Mouse (Mus musculus): ENCODE measurements around the gene Hist1h3i. TPM values are rescaled to one million over a fixed set of nuclear protein-coding genes. Genes with fewer than 3 reads are reported as not detected.
"Not testable (repeated sequence)": the region's sequence is repeated elsewhere in the genome, so short reads cannot be mapped to it uniquely, and the experiment has no call there.

Gene Hist1h3i
- polyA plus RNA-seq, 1 experiment from 2014 or later = 39.6 TPM

GRCm38 (mm10) chr13:21753524-21754285 lies 29.5 kb downstream of the Hist1h3i start, which contains the start of the genes Hist1h2ak and Hist1h2bn:
Gene Hist1h2ak (minus strand): TSS chr13:21753827.
Gene Hist1h2bn (plus strand): TSS chr13:21754123.
- H3K4me3 ChIP-seq (ENCODE audit: low read depth, low read length) = peak within 1 kb of the TSS; percentile 42
- H3K4me1 ChIP-seq (replicated peaks; ENCODE audit: control insufficient read depth, insufficient read depth, low read length); H3K36me3 ChIP-seq (ENCODE audit: control insufficient read depth, insufficient read depth); H3K9me3 ChIP-seq (ENCODE audit: control insufficient read depth); H3K27me3 ChIP-seq (replicated peaks; ENCODE audit: control insufficient read depth, insufficient read depth, low read length): not testable (repeated sequence)
- H3K4me2 ChIP-seq (replicated peaks; ENCODE audit: low read depth) = peak within 1 kb of the TSS; percentile 75
- H3K27ac ChIP-seq (ENCODE audit: low read depth, low read length) = peak within 1 kb of the TSS; percentile 74
- TF ChIP-seq CTCF (IDR thresholded peaks at IDR 0.05; ENCODE audit: low read depth) = peak; percentile 54
- under 1% methylated on average over 37 of the region's 50 CpGs for WGBS
- ATAC-seq = peak; percentile 94
- 0 out of 2 replicates have a peak within 1 kb of the TSS, but pooled peaks have one; percentile 5 for H3K9ac ChIP-seq (ENCODE audit: low read depth, low read length)

GRCm38 (mm10) chr13:21753051-21753523 lies 30.1 kb downstream of the Hist1h3i start:
- H3K36me3 ChIP-seq (ENCODE audit: control insufficient read depth, insufficient read depth) = no peaks in the 10 kb centered on the region
- peak overlapping the region; percentile 75 for H3K4me2 ChIP-seq (replicated peaks; ENCODE audit: low read depth)
- no peaks in the 10 kb centered on the region for H3K9me3 ChIP-seq (ENCODE audit: control insufficient read depth)
- no peaks in the 10 kb centered on the region for H3K4me1 ChIP-seq (replicated peaks; ENCODE audit: control insufficient read depth, insufficient read depth, low read length)
- peak overlapping the region; percentile 74 for H3K27ac ChIP-seq (ENCODE audit: low read depth, low read length)
- 2% methylated on average over 10 of the region's 10 CpGs for WGBS
- no peak for TF ChIP-seq CTCF (IDR thresholded peaks at IDR 0.05; ENCODE audit: low read depth)
- H3K4me3 ChIP-seq (ENCODE audit: low read depth, low read length) = peak overlapping the region; percentile 42
- no peak for ATAC-seq
- no peak overlapping the region for H3K9ac ChIP-seq (ENCODE audit: low read depth, low read length)
- no peaks in the 10 kb centered on the region for H3K27me3 ChIP-seq (replicated peaks; ENCODE audit: control insufficient read depth, insufficient read depth, low read length)

- 41% methylated on average over 3 of the region's 3 CpGs for WGBS
- Histone ChIP-seq H3K36me3 (ENCODE audit: control insufficient read depth, insufficient read depth) (no peaks in the 10 kb centered on the region), H3K27me3 (replicated peaks; ENCODE audit: control insufficient read depth, insufficient read depth, low read length) (no peaks in the 10 kb centered on the region), H3K27ac (ENCODE audit: low read depth, low read length) (no peak overlapping the region), H3K4me1 (replicated peaks; ENCODE audit: control insufficient read depth, insufficient read depth, low read length) (no peaks in the 10 kb centered on the region), H3K9ac (ENCODE audit: low read depth, low read length) (no peak overlapping the region), H3K9me3 (ENCODE audit: control insufficient read depth) (no peaks in the 10 kb centered on the region), H3K4me2 (replicated peaks; ENCODE audit: low read depth) (no peak overlapping the region), H3K4me3 (ENCODE audit: low read depth, low read length) (no peak overlapping the region)
- no peak for ATAC-seq
- no peak for TF ChIP-seq CTCF (IDR thresholded peaks at IDR 0.05; ENCODE audit: low read depth)
Observed at GRCm38 (mm10) chr13:21752356-21752755, 30.8 kb downstream of the Hist1h3i start.

GRCm38 (mm10) chr13:21751827-21752226 lies 31.3 kb downstream of the Hist1h3i start:
- H3K27ac ChIP-seq (ENCODE audit: low read depth, low read length) = no peak overlapping the region
- no peak for ATAC-seq
- H3K27me3 ChIP-seq (replicated peaks; ENCODE audit: control insufficient read depth, insufficient read depth, low read length) = no peaks in the 10 kb centered on the region
- H3K9ac ChIP-seq (ENCODE audit: low read depth, low read length) = no peak overlapping the region
- no peaks in the 10 kb centered on the region for H3K9me3 ChIP-seq (ENCODE audit: control insufficient read depth)
- no peak overlapping the region for H3K4me3 ChIP-seq (ENCODE audit: low read depth, low read length)
- 76% methylated on average over 3 of the region's 3 CpGs for WGBS
- H3K4me2 ChIP-seq (replicated peaks; ENCODE audit: low read depth) = no peak overlapping the region
- no peak for TF ChIP-seq CTCF (IDR thresholded peaks at IDR 0.05; ENCODE audit: low read depth)
- no peaks in the 10 kb centered on the region for H3K4me1 ChIP-seq (replicated peaks; ENCODE audit: control insufficient read depth, insufficient read depth, low read length)
- no peaks in the 10 kb centered on the region for H3K36me3 ChIP-seq (ENCODE audit: control insufficient read depth, insufficient read depth)

- no peaks in the 10 kb centered on the region for H3K36me3 ChIP-seq (ENCODE audit: control insufficient read depth, insufficient read depth)
- no peak for TF ChIP-seq CTCF (IDR thresholded peaks at IDR 0.05; ENCODE audit: low read depth)
- no peaks in the 10 kb centered on the region for H3K9me3 ChIP-seq (ENCODE audit: control insufficient read depth)
- no peak overlapping the region for H3K27ac ChIP-seq (ENCODE audit: low read depth, low read length)
- no peaks in the 10 kb centered on the region for H3K27me3 ChIP-seq (replicated peaks; ENCODE audit: control insufficient read depth, insufficient read depth, low read length)
- H3K4me1 ChIP-seq (replicated peaks; ENCODE audit: control insufficient read depth, insufficient read depth, low read length) = no peaks in the 10 kb centered on the region
- ATAC-seq = no peak
- no peak overlapping the region for H3K4me2 ChIP-seq (replicated peaks; ENCODE audit: low read depth)
- H3K9ac ChIP-seq (ENCODE audit: low read depth, low read length) = no peak overlapping the region
- no peak overlapping the region for H3K4me3 ChIP-seq (ENCODE audit: low read depth, low read length)
Observed at GRCm38 (mm10) chr13:21751417-21751816, 31.8 kb downstream of the Hist1h3i start.

- not testable (repeated sequence) for H3K4me1 ChIP-seq (replicated peaks; ENCODE audit: control insufficient read depth, insufficient read depth, low read length); H3K36me3 ChIP-seq (ENCODE audit: control insufficient read depth, insufficient read depth); H3K27me3 ChIP-seq (replicated peaks; ENCODE audit: control insufficient read depth, insufficient read depth, low read length); H3K9me3 ChIP-seq (ENCODE audit: control insufficient read depth)
- peak within 1 kb of the TSS; percentile 23 for H3K9ac ChIP-seq (ENCODE audit: low read depth, low read length)
- H3K4me3 ChIP-seq (ENCODE audit: low read depth, low read length) = peak within 1 kb of the TSS; percentile 46
- ATAC-seq = peak; percentile 66
- H3K4me2 ChIP-seq (replicated peaks; ENCODE audit: low read depth) = peak within 1 kb of the TSS; percentile 76
- H3K27ac ChIP-seq (ENCODE audit: low read depth, low read length) = 0 out of 2 replicates have a peak within 1 kb of the TSS, but pooled peaks have one; percentile 28
- WGBS = under 1% methylated on average over 41 of the region's 56 CpGs
Observed at GRCm38 (mm10) chr13:21750159-21751017, 32.8 kb downstream of the Hist1h3i start, which contains the start of gene Hist1h4k. Gene Hist1h4k (minus strand): TSS chr13:21750505.
